ENCODE assay signal across 9 mouse cellular contexts in genomic region chr17:27971496-27971895, GRCm38 (mm10).
A peak's percentile ranks its signal among the peaks of the same experiment; 100 is the strongest.
DNase-seq lines count a peak whose midpoint lies in the region; ATAC-seq and TF ChIP-seq lines count a peak whose summit lies in the region.
"Had no signal": no experiment of that assay in that cellular context is flagged by ENCODE, and none has a peak within 500 bp of the region (broad histone marks: within the 10 kb centered on the region; RNA-seq: fewer than 3 reads in every experiment).

No protein-coding gene starts in this region.

- H3K9me3 ChIP-seq in midbrain, postnatal 0 days (ENCODE audit: low read length): no peaks in the 10 kb centered on the region
- no peaks in the 10 kb centered on the region for H3K9me3 ChIP-seq in midbrain, embryonic 14.5 days (ENCODE audit: control insufficient read depth, low read length)
- no peaks in the 10 kb centered on the region for H3K9me3 ChIP-seq in lung, embryonic 16.5 days (ENCODE audit: control insufficient read depth, low read length)
- H3K9me3 ChIP-seq in intestine, embryonic 15.5 days: no peaks in the 10 kb centered on the region

- peaks cover 2% of the 10 kb centered on the region for H3K36me3 ChIP-seq in midbrain, postnatal 0 days (ENCODE audit: insufficient read depth, low read length)
- H3K36me3 ChIP-seq in midbrain, embryonic 14.5 days (ENCODE audit: control insufficient read depth, insufficient read depth, low read length): peaks cover 8% of the 10 kb centered on the region
- H3K36me3 ChIP-seq in lung, embryonic 16.5 days (ENCODE audit: control insufficient read depth, insufficient read depth, low read length): peaks cover 5% of the 10 kb centered on the region; the same call in 1 of the 2 replicates
- peaks cover 8% of the 10 kb centered on the region; the same call in 1 of the 2 replicates for H3K36me3 ChIP-seq in intestine, embryonic 15.5 days

- TF ChIP-seq CTCF in midbrain, postnatal 0 days (IDR thresholded peaks at IDR 0.05): no peak

- no peak overlapping the region for H3K9ac ChIP-seq in midbrain, postnatal 0 days (replicated peaks; ENCODE audit: low read length, poor library complexity, severe bottlenecking)
- H3K9ac ChIP-seq in midbrain, embryonic 14.5 days (replicated peaks; ENCODE audit: low read length): no peak overlapping the region
- no peak overlapping the region for H3K9ac ChIP-seq in lung, embryonic 16.5 days (ENCODE audit: low read length)
- H3K9ac ChIP-seq in intestine, embryonic 15.5 days: no peak overlapping the region

- 84% methylated on average over 9 of the region's 9 CpGs for WGBS in midbrain, postnatal 0 days
- WGBS in midbrain, embryonic 14.5 days: 95% methylated on average over 9 of the region's 9 CpGs
- WGBS in lung, embryonic 16.5 days: 71% methylated on average over 9 of the region's 9 CpGs
- 77% methylated on average over 9 of the region's 9 CpGs for WGBS in intestine, embryonic 15.5 days

- H3K4me1 ChIP-seq in midbrain, postnatal 0 days (ENCODE audit: insufficient read depth, low read length): no peaks in the 10 kb centered on the region
- no peaks in the 10 kb centered on the region for H3K4me1 ChIP-seq in midbrain, embryonic 14.5 days (ENCODE audit: control insufficient read depth, insufficient read depth, low read length)
- H3K4me1 ChIP-seq in lung, embryonic 16.5 days (replicated peaks; ENCODE audit: control insufficient read depth, insufficient read depth, low read length): peaks cover 36% of the 10 kb centered on the region
- peaks cover 8% of the 10 kb centered on the region; the same call in 1 of the 2 replicates for H3K4me1 ChIP-seq in intestine, embryonic 15.5 days (replicated peaks)

- H3K27me3 ChIP-seq in midbrain, postnatal 0 days (ENCODE audit: insufficient read depth, low read length): no peaks in the 10 kb centered on the region
- H3K27me3 ChIP-seq in midbrain, embryonic 14.5 days (ENCODE audit: control insufficient read depth, insufficient read depth, low read length): no peaks in the 10 kb centered on the region
- H3K27me3 ChIP-seq in lung, embryonic 16.5 days (ENCODE audit: control insufficient read depth, insufficient read depth, low read depth, low read length): no peaks in the 10 kb centered on the region
- no peaks in the 10 kb centered on the region for H3K27me3 ChIP-seq in intestine, embryonic 15.5 days (replicated peaks)
- H3K27me3 ChIP-seq: Patski had no signal

- H3K4me3 ChIP-seq in midbrain, postnatal 0 days (ENCODE audit: low read depth, low read length): no peak overlapping the region
- no peak overlapping the region for H3K4me3 ChIP-seq in midbrain, embryonic 14.5 days (replicated peaks; ENCODE audit: low read depth, low read length)
- H3K4me3 ChIP-seq in lung, embryonic 16.5 days (ENCODE audit: low read length): no peak overlapping the region
- H3K4me3 ChIP-seq in intestine, embryonic 15.5 days (replicated peaks): no peak overlapping the region

- ATAC-seq in midbrain, postnatal 0 days (ENCODE audit: low FRiP score): no peak
- no peak for ATAC-seq in midbrain, embryonic 14.5 days (ENCODE audit: low FRiP score, low TSS enrichment)
- peak; percentile 38; the same call in 1 of the 2 replicates for ATAC-seq in lung, embryonic 16.5 days (ENCODE audit: low read depth)
- no peak for ATAC-seq in megakaryocyte-erythroid progenitor cell, adult 5-6 weeks (replicated peaks; ENCODE audit: low FRiP score, low TSS enrichment, poor library complexity, severe bottlenecking)
- no peak for ATAC-seq in intestine, embryonic 15.5 days
- ATAC-seq: Patski had no signal

- H3K27ac ChIP-seq in midbrain, postnatal 0 days (ENCODE audit: low read depth, low read length): no peak overlapping the region
- H3K27ac ChIP-seq in midbrain, embryonic 14.5 days (replicated peaks; ENCODE audit: low read depth, low read length): no peak overlapping the region
- H3K27ac ChIP-seq in lung, embryonic 16.5 days (ENCODE audit: low read length): peak overlapping the region; percentile 28; the same call in 1 of the 2 replicates
- H3K27ac ChIP-seq in intestine, embryonic 15.5 days: no peak overlapping the region

- DNase-seq in midbrain, postnatal 0 days (ENCODE audit: low spot score): peak; percentile 49
- no peak for DNase-seq in midbrain, embryonic 14.5 days
- DNase-seq in frontal cortex, postnatal 36 days (ENCODE audit: low spot score in 2 of 2): peak; percentile 71 to 85
- peak; percentile 84 for DNase-seq in kidney, adult 9 months
- no peak for DNase-seq in retina, postnatal 1 day

- no peak overlapping the region for H3K4me2 ChIP-seq in midbrain, postnatal 0 days (ENCODE audit: low read depth, low read length, poor library complexity, severe bottlenecking)
- H3K4me2 ChIP-seq in midbrain, embryonic 14.5 days (ENCODE audit: low read length): no peak overlapping the region
- no peak overlapping the region for H3K4me2 ChIP-seq in lung, embryonic 16.5 days (ENCODE audit: low read depth, low read length)
- H3K4me2 ChIP-seq in intestine, embryonic 15.5 days (replicated peaks): no peak overlapping the region

Comparison
In these comparisons a context has a peak if more than half of its experiments do, and no peak if none do; other contexts are left out.
1. DNase-seq: peak in midbrain, postnatal 0 days (single experiment), frontal cortex, postnatal 36 days (2 of 2) and kidney, adult 9 months (single experiment); none in midbrain, embryonic 14.5 days (single experiment) and retina, postnatal 1 day (single experiment).